Mouse (Mus musculus) stomach, embryonic 15.5 days (tissue): ENCODE results near the gene Trio. TPM values are rescaled to one million over a fixed set of nuclear protein-coding genes. Genes with fewer than 3 reads are reported as not detected.

Experiments
- ATAC-seq: fragments of 200-750 bp; cut with Nextera tagmentation; 2 replicates; pipeline ENCODE4 v1.8.0; 2017; ENCODE audit warnings: low read depth, moderate number of reproducible peaks, moderate TSS enrichment; ENCODE audit not compliant: insufficient read depth, low FRiP score
- H3K27ac ChIP-seq: fragments of 300-500 bp; sonication (generic); 2 replicates; pipeline ENCODE4 v1.5.1; 2015; ENCODE audit warnings: mild to moderate bottlenecking, inconsistent platforms
- H3K27me3 ChIP-seq: fragments of 300-500 bp; sonication (generic); replicated peaks from 2 replicates; pipeline ENCODE4 v1.6.1; 2015; ENCODE audit warnings: inconsistent platforms
- H3K36me3 ChIP-seq: fragments of 300-500 bp; sonication (generic); 2 replicates; pipeline ENCODE4 v1.6.1; 2015; ENCODE audit warnings: inconsistent platforms
- H3K4me1 ChIP-seq: fragments of 300-500 bp; sonication (generic); 2 replicates; pipeline ENCODE4 v1.6.1; 2015; ENCODE audit warnings: inconsistent platforms
- H3K4me2 ChIP-seq: fragments of 300-500 bp; sonication (generic); 2 replicates; pipeline ENCODE4 v1.6.1; 2015; ENCODE audit warnings: mild to moderate bottlenecking, inconsistent platforms
- H3K4me3 ChIP-seq: fragments of 300-500 bp; sonication (generic); replicated peaks from 2 replicates; pipeline ENCODE4 v1.5.1; 2015; ENCODE audit warnings: inconsistent platforms
- H3K9ac ChIP-seq: fragments of 300-500 bp; sonication (generic); 2 replicates; pipeline ENCODE4 v1.6.1; 2015; ENCODE audit warnings: inconsistent platforms
- H3K9me3 ChIP-seq: fragments of 300-500 bp; sonication (generic); 2 replicates; pipeline ENCODE4 v1.6.1; 2016; ENCODE audit warnings: inconsistent platforms
- WGBS: fragments of 180-500 bp; shearing (Covaris S2); methylation state at CpG from one replicate; pipeline ENCODE4 v1.1.7; 2015; 5-methylcytosine and 5-hydroxymethylcytosine counted together
- polyA plus RNA-seq: library from polyadenylated mRNA; unstranded; fragments of >200 nt; fragmentation: Nextera tagmentation; extraction: Ambion mirVana; gene quantifications from 2 replicates; pipeline ENCODE4 v1.2.1, GENCODE M21; 2015

Gene Trio
- polyA plus RNA-seq, 1 experiment from 2014 or later, result 26.7 TPM

DNA sequence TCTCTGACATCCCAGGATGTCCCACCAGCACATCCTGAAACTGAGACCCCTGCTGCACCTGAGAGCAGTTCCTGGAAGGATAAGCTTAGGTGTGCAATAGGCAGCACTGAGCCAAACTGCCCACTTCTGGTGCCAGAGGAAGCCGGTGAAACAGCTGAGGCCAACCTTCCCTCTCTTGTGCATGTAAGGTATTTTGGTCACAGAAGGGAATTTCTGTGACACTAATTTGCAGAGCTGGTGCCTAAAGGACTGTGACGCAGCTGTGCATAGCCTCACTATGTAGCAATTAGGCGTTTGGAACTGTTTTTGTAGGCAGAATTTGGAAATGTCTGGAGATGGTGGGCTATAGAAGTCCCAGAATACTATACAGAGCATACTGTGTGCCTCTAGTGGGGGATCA, 264.2 kb downstream of the Trio start:
- 93% methylated on average over 3 of the region's 3 CpGs for WGBS
- ATAC-seq, result no peak
- Histone ChIP-seq H3K36me3 (peaks cover 30% of the 10 kb centered on the region), H3K4me2 (no peak overlapping the region), H3K4me3 (no peak overlapping the region), H3K27ac (peak overlapping the region; percentile 60; the same call in 1 of the 2 replicates), H3K9me3 (no peaks in the 10 kb centered on the region), H3K4me1 (0 out of 2 replicates have a peak, but pooled peaks cover 6% of the 10 kb centered on the region), H3K27me3 (no peaks in the 10 kb centered on the region), H3K9ac (no peak overlapping the region)

DNA sequence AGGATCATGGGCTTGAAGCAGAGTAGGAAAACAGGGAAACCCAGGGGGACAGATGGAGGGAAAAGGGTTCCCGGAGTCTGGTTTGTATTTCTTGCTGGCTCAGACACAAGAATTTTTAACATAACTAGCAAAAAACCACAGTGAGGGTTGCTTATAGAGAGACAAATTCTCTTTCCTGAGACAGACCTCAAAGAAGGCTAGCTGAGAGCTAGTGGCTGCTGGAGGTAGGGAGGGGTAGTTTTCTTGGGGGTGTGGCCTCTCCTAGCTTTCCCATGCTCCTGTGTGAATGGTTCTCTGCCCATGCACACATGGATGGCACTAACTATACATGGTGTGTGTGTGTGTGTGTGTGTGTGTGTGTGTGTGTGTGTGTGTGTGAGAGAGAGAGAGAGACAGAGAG, 265.0 kb downstream of the Trio start:
- Histone ChIP-seq H3K36me3 (peaks cover 27% of the 10 kb centered on the region), H3K9ac (no peak overlapping the region), H3K9me3 (no peaks in the 10 kb centered on the region), H3K4me2 (no peak overlapping the region), H3K4me1 (0 out of 2 replicates have a peak, but pooled peaks cover 6% of the 10 kb centered on the region), H3K27me3 (no peaks in the 10 kb centered on the region), H3K4me3 (no peak overlapping the region), H3K27ac (peak overlapping the region; percentile 60)
- WGBS, result 46% methylated on average over 1 of the region's 1 CpGs
- ATAC-seq, result no peak

DNA sequence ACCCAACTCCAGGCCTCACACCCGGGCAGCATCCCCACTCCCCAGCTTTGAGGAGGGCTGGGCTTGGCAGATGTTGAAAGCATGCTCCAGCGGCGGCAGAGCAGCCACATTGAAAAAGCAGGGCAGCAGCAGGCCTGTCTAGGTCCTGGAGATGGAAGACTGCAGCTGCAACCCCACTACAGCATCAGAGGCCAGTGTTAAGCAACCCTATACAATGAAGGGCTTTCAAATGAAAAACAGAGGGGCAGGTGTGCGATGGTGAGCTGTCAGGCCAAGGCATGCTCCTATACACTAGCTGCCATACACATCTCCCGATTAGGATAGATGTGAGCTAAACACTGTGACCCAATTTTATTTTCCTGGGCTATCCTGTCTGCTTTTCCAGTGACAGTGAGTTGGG, 265.8 kb downstream of the Trio start:
- 73% methylated on average over 5 of the region's 5 CpGs for WGBS
- no peak for ATAC-seq
- Histone ChIP-seq H3K4me1 (0 out of 2 replicates have a peak, but pooled peaks cover 6% of the 10 kb centered on the region), H3K27ac (no peak overlapping the region), H3K9ac (no peak overlapping the region), H3K36me3 (peaks cover 35% of the 10 kb centered on the region), H3K4me3 (no peak overlapping the region), H3K27me3 (no peaks in the 10 kb centered on the region), H3K4me2 (no peak overlapping the region), H3K9me3 (no peaks in the 10 kb centered on the region)

DNA sequence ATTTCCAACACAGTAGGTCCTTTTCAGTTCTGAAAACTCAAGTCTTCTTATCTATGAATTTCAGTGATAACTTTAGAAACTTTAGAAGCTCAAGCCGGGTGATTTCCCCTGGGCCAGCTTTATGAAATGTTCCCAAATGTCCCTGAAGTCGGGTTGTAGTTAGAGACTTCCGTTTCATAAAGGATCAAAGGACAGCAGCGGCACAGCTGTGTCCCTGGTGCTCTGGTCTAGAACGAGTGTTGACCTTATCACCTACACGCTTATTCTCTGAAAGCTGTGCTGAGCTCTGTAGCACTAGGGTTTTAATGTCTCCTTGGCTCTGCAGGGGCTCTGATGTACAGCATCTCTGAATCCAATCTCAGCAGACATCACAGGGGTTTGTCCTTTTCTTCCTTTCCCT, 267.0 kb downstream of the Trio start:
- 0 out of 2 replicates have a peak, but pooled peaks cover 6% of the 10 kb centered on the region for H3K4me1 ChIP-seq
- no peak overlapping the region for H3K27ac ChIP-seq
- ATAC-seq, result no peak
- no peaks in the 10 kb centered on the region for H3K9me3 ChIP-seq
- peaks cover 38% of the 10 kb centered on the region for H3K36me3 ChIP-seq
- 64% methylated on average over 6 of the region's 6 CpGs for WGBS
- H3K27me3 ChIP-seq, result no peaks in the 10 kb centered on the region
- H3K4me3 ChIP-seq, result no peak overlapping the region
- H3K4me2 ChIP-seq, result no peak overlapping the region
- no peak overlapping the region for H3K9ac ChIP-seq

DNA sequence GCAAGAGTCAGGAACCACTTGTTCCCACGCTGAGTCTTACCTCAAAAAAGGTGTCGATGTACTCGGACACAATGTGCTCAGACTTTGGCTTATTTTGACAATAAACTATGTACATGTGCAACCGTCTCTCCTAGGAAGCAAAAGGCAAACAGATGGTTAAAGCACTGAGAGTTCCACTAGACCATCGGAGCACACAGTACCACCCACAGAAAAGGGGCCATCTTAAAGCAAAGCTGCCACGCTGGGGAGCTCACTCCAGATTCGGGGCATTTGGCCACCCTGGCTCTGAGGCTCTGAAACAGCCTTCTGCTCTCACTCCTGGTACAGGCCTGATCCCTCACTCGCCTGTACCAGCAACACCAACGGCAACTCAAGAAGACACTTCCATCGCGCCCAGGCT, 269.2 kb downstream of the Trio start:
- 93% methylated on average over 11 of the region's 11 CpGs for WGBS
- ATAC-seq, result no peak

DNA sequence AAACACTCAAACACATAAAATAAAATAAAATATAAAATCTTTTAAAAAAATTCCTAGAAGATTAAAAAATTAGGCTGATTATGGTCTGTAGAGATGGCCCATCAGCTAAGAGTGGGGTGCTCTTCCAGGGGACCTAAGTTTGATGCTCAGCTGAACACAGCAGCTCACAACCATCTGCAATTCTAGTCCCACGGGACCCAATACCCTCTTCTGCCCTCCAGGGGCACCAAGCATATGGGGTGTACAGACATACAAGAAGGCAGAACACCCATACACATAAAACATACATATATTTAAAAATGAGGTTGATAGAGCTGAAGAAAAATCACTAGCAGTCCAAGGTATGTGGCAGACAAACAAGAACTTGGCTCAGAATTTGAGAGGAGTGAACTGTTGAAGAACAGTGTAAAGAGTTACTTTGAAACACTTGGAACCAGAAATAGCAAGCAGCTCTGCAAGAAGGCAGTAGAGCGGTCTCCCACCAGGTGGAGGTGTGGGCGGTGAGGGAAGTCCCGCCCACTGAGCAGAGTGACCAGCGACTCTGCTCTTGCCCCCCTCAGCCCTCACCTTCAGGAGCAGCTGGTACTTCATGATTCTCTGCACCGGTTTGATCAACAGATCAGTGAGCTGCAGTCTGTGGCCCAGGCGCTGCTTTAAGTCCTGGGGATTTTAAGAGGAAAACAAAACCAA, 270.9 kb downstream of the Trio start:
- WGBS, result 75% methylated on average over 7 of the region's 7 CpGs
- Histone ChIP-seq H3K4me3 (no peak overlapping the region), H3K4me1 (no peaks in the 10 kb centered on the region), H3K36me3 (peaks cover 38% of the 10 kb centered on the region), H3K27ac (no peak overlapping the region), H3K27me3 (no peaks in the 10 kb centered on the region), H3K9ac (no peak overlapping the region), H3K4me2 (no peak overlapping the region), H3K9me3 (no peaks in the 10 kb centered on the region)
- ATAC-seq, result no peak

More for the DNA sequence above, 269.2 kb downstream of the Trio start:
- H3K4me1 ChIP-seq, result 0 out of 2 replicates have a peak, but pooled peaks cover 6% of the 10 kb centered on the region
- H3K4me3 ChIP-seq, result no peak overlapping the region
- peaks cover 35% of the 10 kb centered on the region for H3K36me3 ChIP-seq
- H3K27me3 ChIP-seq, result no peaks in the 10 kb centered on the region
- no peak overlapping the region for H3K4me2 ChIP-seq
- no peak overlapping the region for H3K9ac ChIP-seq
- no peaks in the 10 kb centered on the region for H3K9me3 ChIP-seq
- no peak overlapping the region for H3K27ac ChIP-seq

DNA sequence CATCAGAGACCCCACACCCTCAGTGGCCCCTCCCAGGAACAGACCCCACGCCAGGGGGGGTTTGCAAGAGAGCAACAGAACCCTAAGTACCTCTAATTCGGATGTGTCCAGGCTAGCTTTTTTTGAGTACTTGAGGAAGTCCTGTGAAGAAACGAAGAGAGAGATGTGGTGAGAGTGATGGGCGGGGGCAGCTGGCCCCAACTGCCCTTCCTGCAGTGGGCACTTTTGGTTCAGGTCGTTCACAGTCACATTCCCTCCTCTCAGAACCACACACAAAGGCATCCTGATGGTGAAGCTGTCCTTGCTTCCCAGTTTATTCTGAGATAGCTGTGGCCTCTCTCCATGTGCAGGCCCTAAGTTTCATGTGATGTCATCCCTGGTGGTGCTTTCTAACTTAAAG, 271.7 kb downstream of the Trio start:
- no peak overlapping the region for H3K27ac ChIP-seq
- H3K27me3 ChIP-seq, result no peaks in the 10 kb centered on the region
- H3K36me3 ChIP-seq, result peaks cover 41% of the 10 kb centered on the region
- H3K9me3 ChIP-seq, result no peaks in the 10 kb centered on the region
- H3K9ac ChIP-seq, result no peak overlapping the region
- no peak overlapping the region for H3K4me2 ChIP-seq
- no peaks in the 10 kb centered on the region for H3K4me1 ChIP-seq
- H3K4me3 ChIP-seq, result no peak overlapping the region
- ATAC-seq, result peak; percentile 32; the same call in 1 of the 2 replicates
- WGBS, result 59% methylated on average over 5 of the region's 5 CpGs

DNA sequence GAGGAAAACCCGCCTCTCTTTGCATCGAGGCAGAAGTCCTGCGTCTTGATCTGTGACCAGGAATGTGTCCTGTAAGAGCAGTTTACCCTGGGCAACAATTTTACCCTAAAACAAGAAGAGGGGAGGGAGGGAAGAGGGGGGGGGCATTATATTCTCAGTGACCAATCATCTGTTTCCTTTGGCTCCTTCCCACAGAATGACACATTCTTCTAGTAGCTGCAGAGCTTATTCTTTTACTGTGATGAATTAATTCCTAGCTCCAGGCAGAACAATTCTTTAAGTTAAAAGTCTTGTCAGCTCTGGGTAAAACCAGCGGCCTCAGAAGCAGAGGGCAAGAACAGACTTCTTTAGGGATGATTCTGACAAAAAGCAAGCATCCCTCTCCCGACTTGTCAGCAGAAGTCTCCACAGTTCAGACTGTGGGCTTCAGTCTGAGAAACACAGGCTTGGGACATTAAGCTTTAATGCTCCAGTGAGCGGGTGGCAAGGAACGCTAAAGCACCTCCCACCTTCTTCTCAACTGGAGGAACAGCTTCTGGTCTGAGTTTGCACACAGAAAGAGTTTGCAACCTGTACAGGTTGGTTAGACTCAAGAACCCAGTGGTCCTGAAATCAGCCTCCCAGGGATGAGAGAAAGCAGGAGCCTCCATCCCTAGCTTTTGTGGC, 272.8 kb downstream of the Trio start:
- no peak overlapping the region for H3K27ac ChIP-seq
- no peak overlapping the region for H3K9ac ChIP-seq
- H3K4me2 ChIP-seq, result no peak overlapping the region
- H3K27me3 ChIP-seq, result no peaks in the 10 kb centered on the region
- H3K36me3 ChIP-seq, result peaks cover 52% of the 10 kb centered on the region
- WGBS, result 67% methylated on average over 7 of the region's 7 CpGs
- H3K9me3 ChIP-seq, result no peaks in the 10 kb centered on the region
- no peak overlapping the region for H3K4me3 ChIP-seq
- ATAC-seq, result no peak
- no peaks in the 10 kb centered on the region for H3K4me1 ChIP-seq

DNA sequence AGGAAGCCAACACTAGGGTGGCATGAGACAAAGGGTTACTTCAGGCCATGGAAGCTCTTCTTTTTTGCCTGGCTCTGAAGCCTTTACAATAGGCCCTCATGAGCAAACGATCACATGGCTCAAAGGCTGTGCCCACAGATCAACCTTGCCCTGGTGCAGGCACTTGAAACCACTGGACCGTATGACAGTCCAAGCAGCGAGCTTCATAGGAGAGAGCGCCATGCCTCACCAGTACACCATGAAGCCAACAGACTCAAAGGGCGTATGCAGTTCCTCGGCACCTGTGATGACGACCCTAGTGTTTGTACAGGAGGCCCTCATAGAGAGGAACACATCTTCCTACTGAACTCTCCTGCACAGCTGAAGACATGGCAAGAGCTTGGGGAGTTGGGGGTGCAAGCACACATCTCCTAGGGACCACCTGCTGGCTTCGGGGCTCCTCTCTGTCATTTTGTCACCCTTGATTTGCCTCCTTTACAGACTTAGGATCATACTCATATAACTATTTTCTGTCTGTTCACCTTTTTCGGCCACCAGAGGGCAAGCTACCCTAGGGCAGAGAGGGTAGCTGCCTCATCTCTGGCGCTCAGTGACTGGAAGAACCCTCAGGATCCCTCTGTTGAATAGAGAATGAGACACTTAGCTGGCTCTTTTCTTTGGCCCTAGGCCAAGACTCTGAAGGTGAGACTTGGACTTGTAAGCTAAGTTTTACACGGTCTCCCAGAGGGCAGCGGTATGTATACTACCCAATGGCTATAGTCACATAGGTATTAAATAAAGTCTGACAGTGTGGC, 273.8 kb downstream of the Trio start:
- no peaks in the 10 kb centered on the region for H3K27me3 ChIP-seq
- 0 out of 2 replicates have a peak, but pooled peaks have one; percentile 40 for ATAC-seq
- no peak overlapping the region for H3K4me2 ChIP-seq
- peaks cover 52% of the 10 kb centered on the region for H3K36me3 ChIP-seq
- no peak overlapping the region for H3K9ac ChIP-seq
- H3K9me3 ChIP-seq, result no peaks in the 10 kb centered on the region
- H3K4me1 ChIP-seq, result no peaks in the 10 kb centered on the region
- no peak overlapping the region for H3K27ac ChIP-seq
- H3K4me3 ChIP-seq, result no peak overlapping the region
- WGBS, result 76% methylated on average over 12 of the region's 12 CpGs

DNA sequence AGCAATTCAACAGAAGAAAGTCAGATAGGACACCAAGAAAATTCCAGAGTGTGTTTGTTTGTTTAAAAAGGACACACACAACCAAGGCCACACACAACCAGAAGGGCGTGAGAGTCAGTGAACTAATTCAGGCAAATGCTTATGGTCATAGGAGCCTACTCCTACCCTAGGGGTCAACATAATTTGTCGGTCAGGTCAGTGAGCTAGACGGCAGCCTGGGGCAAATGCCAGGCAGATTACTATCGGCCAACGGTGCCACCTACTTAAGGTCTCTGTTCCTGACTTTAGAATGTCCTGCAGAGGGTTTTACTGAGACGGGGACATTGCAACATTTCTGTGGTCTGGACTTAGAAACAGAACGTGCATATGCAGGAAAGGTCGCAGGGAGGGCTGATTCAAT, 276.9 kb downstream of the Trio start:
- no peak overlapping the region for H3K4me3 ChIP-seq
- no peak overlapping the region for H3K4me2 ChIP-seq
- H3K9me3 ChIP-seq, result no peaks in the 10 kb centered on the region
- H3K27me3 ChIP-seq, result no peaks in the 10 kb centered on the region
- peaks cover 49% of the 10 kb centered on the region for H3K36me3 ChIP-seq
- H3K4me1 ChIP-seq, result no peaks in the 10 kb centered on the region
- no peak overlapping the region for H3K27ac ChIP-seq
- H3K9ac ChIP-seq, result no peak overlapping the region
- WGBS, result 83% methylated on average over 8 of the region's 8 CpGs
- no peak for ATAC-seq

DNA sequence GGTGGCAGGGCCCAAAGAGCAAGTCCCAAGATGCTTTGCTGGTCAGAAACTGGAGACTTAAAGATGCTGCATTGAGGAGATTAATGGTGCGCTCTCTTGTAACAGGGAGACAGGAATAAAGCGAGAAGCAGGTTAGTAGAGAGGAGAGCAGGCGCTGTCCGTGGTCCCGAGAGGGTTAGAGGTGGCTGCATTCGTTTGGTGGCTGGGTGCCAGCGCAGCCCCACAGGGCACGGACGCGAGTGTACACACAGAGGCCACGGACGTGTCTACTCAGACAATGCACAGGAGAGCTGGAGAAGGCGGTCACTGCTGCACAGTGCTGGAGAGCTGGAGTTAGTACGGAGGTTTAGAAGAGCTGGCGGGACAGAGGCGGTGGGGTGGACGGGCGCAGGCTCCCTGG, 278.1 kb downstream of the Trio start:
- Histone ChIP-seq H3K36me3 (peaks cover 56% of the 10 kb centered on the region), H3K4me3 (no peak overlapping the region)

DNA sequence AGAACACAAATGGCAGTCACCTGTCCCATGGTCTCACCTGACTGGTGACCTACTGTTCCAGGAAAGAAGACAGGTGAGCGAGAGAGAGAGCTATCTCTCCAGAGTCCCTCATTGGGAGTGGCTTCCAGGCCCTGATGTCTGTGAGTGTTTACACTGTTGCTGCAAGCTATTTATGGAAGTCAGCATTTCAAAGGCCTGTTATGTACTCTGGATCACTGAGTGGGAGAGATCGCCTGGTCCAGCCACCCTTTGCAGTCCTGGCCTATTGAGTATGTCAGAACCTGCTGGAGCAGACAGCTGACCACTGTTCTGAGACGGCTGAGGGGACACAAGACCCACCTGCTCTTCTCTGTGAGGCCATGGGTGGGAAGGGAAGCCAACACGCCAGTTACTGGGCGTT, 280.7 kb downstream of the Trio start:
- Histone ChIP-seq H3K36me3 (peaks cover 58% of the 10 kb centered on the region), H3K9me3 (no peaks in the 10 kb centered on the region), H3K4me1 (no peaks in the 10 kb centered on the region), H3K4me2 (no peak overlapping the region), H3K4me3 (no peak overlapping the region), H3K27me3 (no peaks in the 10 kb centered on the region), H3K9ac (no peak overlapping the region), H3K27ac (no peak overlapping the region)
- 80% methylated on average over 5 of the region's 5 CpGs for WGBS
- ATAC-seq, result no peak; the same call in 1 of the 2 replicates

More for the DNA sequence above, 278.1 kb downstream of the Trio start:
- WGBS, result 88% methylated on average over 18 of the region's 18 CpGs
- Histone ChIP-seq H3K4me2 (no peak overlapping the region), H3K9me3 (no peaks in the 10 kb centered on the region), H3K9ac (no peak overlapping the region), H3K27ac (no peak overlapping the region), H3K27me3 (no peaks in the 10 kb centered on the region), H3K4me1 (no peaks in the 10 kb centered on the region)
- no peak for ATAC-seq
